Comparison of ENCODE assay signal across 8 mouse cellular contexts in genomic region chr16:93884722-93885113, GRCm38 (mm10). TPM values are rescaled to one million over a fixed set of nuclear protein-coding genes. Genes with fewer than 3 reads are reported as not detected.
DNase-seq lines count a peak whose midpoint lies in the region; ATAC-seq and TF ChIP-seq lines count a peak whose summit lies in the region.

No protein-coding gene starts in this region.

- intact Hi-C loops in gastrocnemius, adult 2 months (cut with DNase I), result loop anchor here (5.0 kb wide), 1 partner anchor 47 kb away; no protein-coding TSS in a partner anchor

- peak overlapping the region; percentile 94 for H3K4me3 ChIP-seq in gastrocnemius, adult 2 months
- H3K4me3 ChIP-seq in forebrain, embryonic 15.5 days, result peak overlapping the region; percentile 70
- peak overlapping the region; percentile 89 for H3K4me3 ChIP-seq in liver, embryonic 12.5 days
- no peak overlapping the region for H3K4me3 ChIP-seq in cerebellum, adult 2 months (replicated peaks; ENCODE audit: insufficient read depth, low read depth, low read length)

- H3K27me3 ChIP-seq in forebrain, embryonic 15.5 days, result no peaks in the 10 kb centered on the region
- no peaks in the 10 kb centered on the region for H3K27me3 ChIP-seq in liver, embryonic 12.5 days (replicated peaks)
- H3K27me3 ChIP-seq in cerebellum, adult 2 months (ENCODE audit: control insufficient read depth, insufficient read depth, low read length), result no peaks in the 10 kb centered on the region

- no peak overlapping the region for H3K27ac ChIP-seq in gastrocnemius, adult 2 months
- H3K27ac ChIP-seq in forebrain, embryonic 15.5 days (replicated peaks), result no peak overlapping the region
- peak overlapping the region; percentile 65; the same call in 1 of the 2 replicates for H3K27ac ChIP-seq in liver, embryonic 12.5 days
- no peak overlapping the region for H3K27ac ChIP-seq in cerebellum, adult 2 months (ENCODE audit: insufficient read depth, low read length)

- no peak for TF ChIP-seq POLR2A in cerebellum, adult 2 months (IDR thresholded peaks at IDR 0.05; ENCODE audit: borderline replicate concordance, insufficient read depth, low read length)

- peak overlapping the region; percentile 76 for H3K4me2 ChIP-seq in forebrain, embryonic 15.5 days (replicated peaks)
- peak overlapping the region; percentile 93 for H3K4me2 ChIP-seq in liver, embryonic 12.5 days

- no peaks in the 10 kb centered on the region; the same call in 1 of the 2 replicates for H3K36me3 ChIP-seq in forebrain, embryonic 15.5 days
- H3K36me3 ChIP-seq in liver, embryonic 12.5 days, result peaks cover 38% of the 10 kb centered on the region

- no peak for TF ChIP-seq CTCF in gastrocnemius, adult 2 months (IDR thresholded peaks at IDR 0.05)
- no peak for TF ChIP-seq CTCF in cerebellum, adult 2 months (IDR thresholded peaks at IDR 0.05; ENCODE audit: borderline replicate concordance, insufficient read depth, low read depth, low read length)

- DNase-seq in gastrocnemius, adult 2 months, result no peak
- DNase-seq in gastrocnemius, adult 8-10 months (ENCODE audit: low spot score in 2 of 2), result no peak
- DNase-seq in 3T3-L1 (ENCODE audit: low read depth, low spot score), result peak; percentile 10
- no peak for DNase-seq in cerebellum, adult 2 months
- DNase-seq in urinary bladder, adult 18-20 months (ENCODE audit: low spot score in 2 of 2), result no peak
- DNase-seq in adrenal gland, adult (ENCODE audit: inconsistent age in 2 of 2, low spot score in 1 of 2), result no peak

- no peak for ATAC-seq in forebrain, embryonic 15.5 days (replicated peaks)
- ATAC-seq in liver, embryonic 12.5 days, result no peak

- 40% methylated on average over 5 of the region's 5 CpGs for WGBS in forebrain, embryonic 15.5 days
- 48% methylated on average over 5 of the region's 5 CpGs for WGBS in liver, embryonic 12.5 days (ENCODE audit: insufficient replicate concordance)
- WGBS in cerebellum, adult 2 months, result 56% methylated on average over 5 of the region's 5 CpGs

- H3K9ac ChIP-seq in forebrain, embryonic 15.5 days (replicated peaks), result peak overlapping the region; percentile 52; the same call in 1 of the 2 replicates
- peak overlapping the region; percentile 88 for H3K9ac ChIP-seq in liver, embryonic 12.5 days

- H3K9me3 ChIP-seq in forebrain, embryonic 15.5 days, result no peaks in the 10 kb centered on the region
- no peaks in the 10 kb centered on the region for H3K9me3 ChIP-seq in liver, embryonic 12.5 days (replicated peaks)

- peaks cover 12% of the 10 kb centered on the region for H3K4me1 ChIP-seq in forebrain, embryonic 15.5 days
- peaks cover 26% of the 10 kb centered on the region for H3K4me1 ChIP-seq in liver, embryonic 12.5 days
- no peaks in the 10 kb centered on the region for H3K4me1 ChIP-seq in cerebellum, adult 2 months (ENCODE audit: control insufficient read depth, insufficient read depth, low read length)

RNA-seq across cellular contexts. Expression of gene Chaf1b, which starts 1.0 kb away (rescaled TPM):
- under 1 TPM; 0.20 to 0.25 TPM for total RNA-seq in gastrocnemius, adult 2 months (2021)
- total RNA-seq in gastrocnemius, adult 8-10 months (2022), result under 1 TPM in 3 of 4 experiments, not detected in 1; 0.12 to 0.38 (median 0.29) TPM
- polyA plus RNA-seq in forebrain, embryonic 15.5 days (2015; fragmentation: Nextera tagmentation; extraction: Ambion mirVana), result 42.0 and 44.4 TPM in 2 replicates
- polyA plus RNA-seq in liver, embryonic 12.5 days (2016; fragmentation: Nextera tagmentation; extraction: Ambion mirVana), result 66.9 and 71.2 TPM in 2 replicates
- 0.51 and 0.89 TPM in 2 replicates for polyA plus RNA-seq in cerebellum, adult 2 months (2012; rRNA removed)

RNA-seq across cellular contexts. Expression of gene Morc3, which starts 52.8 kb away (rescaled TPM):
- total RNA-seq in gastrocnemius, adult 2 months (2021), result 10 to 100 TPM; 10.2 to 14.1 TPM
- total RNA-seq in gastrocnemius, adult 8-10 months (2022), result 10 to 100 TPM in 2 of 4 experiments, 1 to 10 TPM in 2; 7.4 to 14.8 (median 9.5) TPM
- polyA plus RNA-seq in forebrain, embryonic 15.5 days (2015; fragmentation: Nextera tagmentation; extraction: Ambion mirVana), result 36.3 and 41.5 TPM in 2 replicates
- polyA plus RNA-seq in liver, embryonic 12.5 days (2016; fragmentation: Nextera tagmentation; extraction: Ambion mirVana), result 22.6 and 26.3 TPM in 2 replicates
- polyA plus RNA-seq in cerebellum, adult 2 months (2012; rRNA removed), result 25.1 and 25.8 TPM in 2 replicates

Comparison
In these comparisons a context has a peak if more than half of its experiments do, and no peak if none do; other contexts are left out.
1. RNA of gene Chaf1b, which starts 1.0 kb away (polyA plus RNA-seq): 66.9 to 71.2 TPM in liver, embryonic 12.5 days and 42.0 to 44.4 TPM in forebrain, embryonic 15.5 days; 0.51 to 0.89 TPM in cerebellum, adult 2 months; every median in the first group is over 10 times any median in the second.